Mouse (Mus musculus) midbrain, embryonic 15.5 days (tissue): ENCODE data around the gene Acox3. TPM values are rescaled to one million over a fixed set of nuclear protein-coding genes. Genes with fewer than 3 reads are reported as not detected.

ENCODE experiments used
- ATAC-seq: fragments of 200-750 bp; cut with Nextera tagmentation; replicated peaks from 2 replicates; pipeline ENCODE4 v1.8.0; 2017; ENCODE audit warnings: moderate TSS enrichment
- H3K27ac ChIP-seq: fragments of 300-500 bp; sonication (generic); 2 replicates; pipeline ENCODE4 v1.5.1; 2015; ENCODE audit warnings: mild to moderate bottlenecking, inconsistent platforms
- H3K27me3 ChIP-seq: fragments of 300-500 bp; sonication (generic); replicated peaks from 2 replicates; pipeline ENCODE4 v1.6.1; 2015; ENCODE audit warnings: inconsistent platforms
- H3K36me3 ChIP-seq: fragments of 300-500 bp; sonication (generic); replicated peaks from 2 replicates; pipeline ENCODE4 v1.6.1; 2015; ENCODE audit warnings: inconsistent platforms
- H3K4me1 ChIP-seq: fragments of 300-500 bp; sonication (generic); 2 replicates; pipeline ENCODE4 v1.6.1; 2015; ENCODE audit warnings: inconsistent platforms
- H3K4me2 ChIP-seq: fragments of 300-500 bp; sonication (generic); 2 replicates; pipeline ENCODE4 v1.6.1; 2015; ENCODE audit warnings: inconsistent platforms, mild to moderate bottlenecking, moderate library complexity
- H3K4me3 ChIP-seq: fragments of 300-500 bp; sonication (generic); 2 replicates; pipeline ENCODE4 v1.5.1; 2015; ENCODE audit warnings: mild to moderate bottlenecking, inconsistent platforms
- H3K9ac ChIP-seq: fragments of 300-500 bp; sonication (generic); 2 replicates; pipeline ENCODE4 v1.6.1; 2015; ENCODE audit warnings: mild to moderate bottlenecking, inconsistent platforms
- H3K9me3 ChIP-seq: fragments of 300-500 bp; sonication (generic); 2 replicates; pipeline ENCODE4 v1.6.1; 2016; ENCODE audit warnings: inconsistent platforms
- WGBS: fragments of 180-500 bp; shearing (Covaris S2); methylation state at CpG from one replicate; pipeline ENCODE4 v1.1.7; 2015; ENCODE audit warnings: mixed read lengths; 5-methylcytosine and 5-hydroxymethylcytosine counted together
- polyA plus RNA-seq: library from polyadenylated mRNA; unstranded; fragments of >200 nt; fragmentation: Nextera tagmentation; extraction: Ambion mirVana; gene quantifications from 2 replicates; pipeline ENCODE4 v1.2.1, GENCODE M21; 2015

Acox3 gene
- polyA plus RNA-seq, 1 experiment from 2014 or later = 16.0 TPM

DNA sequence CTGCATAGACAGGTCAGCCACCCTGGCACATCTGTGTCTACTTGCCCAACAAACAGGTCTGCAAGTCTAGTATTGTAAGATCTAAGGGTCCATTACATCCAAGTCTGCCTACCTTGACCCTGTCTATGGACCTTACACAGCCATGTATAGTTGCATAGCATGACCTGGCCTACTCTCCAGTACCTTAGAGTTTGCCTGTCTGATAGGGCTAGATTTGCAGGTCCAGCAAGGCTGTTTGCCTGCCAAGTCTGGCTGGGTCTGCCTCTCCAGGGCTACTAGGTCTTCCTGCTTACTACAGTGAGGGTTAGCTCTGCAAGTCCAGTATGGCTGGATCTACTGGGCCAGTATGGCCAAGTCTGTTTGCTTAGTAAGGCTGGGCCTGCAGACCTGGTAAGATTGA lies 41.0 kb downstream of the Acox3 start:
- H3K9ac ChIP-seq = no peak overlapping the region
- no peak for ATAC-seq
- no peak overlapping the region for H3K4me2 ChIP-seq
- no peak overlapping the region for H3K27ac ChIP-seq
- no peak overlapping the region for H3K4me3 ChIP-seq
- no peaks in the 10 kb centered on the region for H3K9me3 ChIP-seq
- H3K27me3 ChIP-seq = no peaks in the 10 kb centered on the region
- H3K4me1 ChIP-seq = no peaks in the 10 kb centered on the region
- no peaks in the 10 kb centered on the region for H3K36me3 ChIP-seq

DNA sequence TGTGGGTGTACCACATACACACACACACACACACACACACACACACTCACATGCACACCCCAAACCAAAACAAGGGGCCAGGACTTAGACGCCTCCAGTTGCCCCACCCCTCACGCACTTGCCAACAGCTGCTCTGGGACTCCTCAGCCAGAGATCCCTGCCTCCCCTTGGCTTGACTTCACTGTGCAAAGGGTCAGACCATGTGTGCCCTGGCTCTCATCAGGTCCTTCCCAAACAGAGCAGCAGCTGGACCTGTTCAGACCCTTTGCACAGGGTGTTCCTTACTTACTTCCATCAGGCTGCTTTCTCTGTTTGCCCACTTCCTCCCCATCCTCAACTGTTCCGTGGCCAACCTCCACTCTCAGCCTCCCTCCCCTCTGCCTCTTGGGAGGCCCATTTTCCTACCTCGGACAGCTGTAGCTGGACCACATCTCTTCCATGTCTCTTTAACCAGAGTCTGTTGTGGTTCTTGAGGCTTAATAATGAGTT lies 42.0 kb downstream of the Acox3 start:
- Histone ChIP-seq H3K4me1 (no peaks in the 10 kb centered on the region), H3K9me3 (no peaks in the 10 kb centered on the region), H3K27ac (no peak overlapping the region), H3K27me3 (no peaks in the 10 kb centered on the region), H3K4me3 (no peak overlapping the region), H3K4me2 (no peak overlapping the region), H3K36me3 (no peaks in the 10 kb centered on the region), H3K9ac (no peak overlapping the region)
- 72% methylated on average over 4 of the region's 4 CpGs for WGBS
- ATAC-seq = no peak

DNA sequence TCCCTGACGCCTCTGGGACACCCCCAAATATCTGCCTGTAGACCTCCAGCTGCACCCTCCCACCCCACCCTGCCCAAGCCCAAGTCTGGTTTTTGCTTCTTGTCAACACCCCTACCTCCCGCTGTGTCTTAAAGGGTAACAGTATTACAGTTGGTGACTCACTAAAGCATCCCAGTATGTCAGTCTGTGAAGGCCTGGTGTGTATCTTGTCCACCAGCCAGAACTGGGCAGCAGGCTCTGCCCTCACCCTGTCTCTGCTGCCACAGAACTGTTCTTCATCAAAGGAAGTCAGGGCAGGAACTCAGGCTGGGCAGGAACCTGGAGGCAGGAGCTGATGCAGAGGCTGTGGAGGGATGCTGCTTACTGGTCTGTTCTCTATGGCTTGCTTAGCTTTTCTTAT lies 43.6 kb downstream of the Acox3 start:
- 91% methylated on average over 2 of the region's 2 CpGs for WGBS
- Histone ChIP-seq H3K36me3 (no peaks in the 10 kb centered on the region), H3K9ac (no peak overlapping the region), H3K27ac (no peak overlapping the region), H3K9me3 (no peaks in the 10 kb centered on the region), H3K27me3 (no peaks in the 10 kb centered on the region), H3K4me3 (no peak overlapping the region), H3K4me2 (no peak overlapping the region), H3K4me1 (no peaks in the 10 kb centered on the region)
- ATAC-seq = no peak

DNA sequence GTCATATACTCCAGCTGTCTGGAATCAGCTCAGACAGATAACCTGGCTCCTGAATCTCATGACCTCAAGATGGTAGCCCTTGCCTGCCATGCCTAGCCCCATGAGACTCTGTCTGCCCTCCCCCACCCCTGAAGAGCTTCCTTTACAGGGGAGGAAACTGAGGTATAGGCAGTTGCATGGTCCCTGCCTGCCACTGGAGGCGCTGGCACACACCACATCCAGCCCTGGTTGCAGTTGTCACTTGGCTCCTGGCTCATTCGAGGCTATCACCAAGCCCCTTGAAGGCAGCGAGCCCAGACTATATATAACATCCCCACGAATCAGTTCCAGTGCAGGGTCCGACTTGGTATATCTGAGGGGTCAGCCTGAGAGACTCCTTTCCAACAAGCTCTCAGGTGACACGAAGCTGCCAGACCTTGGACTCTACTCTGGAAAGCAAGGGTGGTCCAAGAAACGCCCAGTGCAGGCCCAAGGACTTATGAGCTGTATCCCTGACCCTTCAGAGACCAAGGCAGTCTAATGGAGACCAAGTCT lies 44.5 kb downstream of the Acox3 start:
- no peak overlapping the region for H3K27ac ChIP-seq
- no peaks in the 10 kb centered on the region for H3K4me1 ChIP-seq
- no peak overlapping the region for H3K4me3 ChIP-seq
- H3K4me2 ChIP-seq = no peak overlapping the region
- H3K36me3 ChIP-seq = no peaks in the 10 kb centered on the region
- no peaks in the 10 kb centered on the region for H3K9me3 ChIP-seq
- H3K27me3 ChIP-seq = no peaks in the 10 kb centered on the region
- 69% methylated on average over 7 of the region's 7 CpGs for WGBS
- H3K9ac ChIP-seq = no peak overlapping the region
- ATAC-seq = no peak

DNA sequence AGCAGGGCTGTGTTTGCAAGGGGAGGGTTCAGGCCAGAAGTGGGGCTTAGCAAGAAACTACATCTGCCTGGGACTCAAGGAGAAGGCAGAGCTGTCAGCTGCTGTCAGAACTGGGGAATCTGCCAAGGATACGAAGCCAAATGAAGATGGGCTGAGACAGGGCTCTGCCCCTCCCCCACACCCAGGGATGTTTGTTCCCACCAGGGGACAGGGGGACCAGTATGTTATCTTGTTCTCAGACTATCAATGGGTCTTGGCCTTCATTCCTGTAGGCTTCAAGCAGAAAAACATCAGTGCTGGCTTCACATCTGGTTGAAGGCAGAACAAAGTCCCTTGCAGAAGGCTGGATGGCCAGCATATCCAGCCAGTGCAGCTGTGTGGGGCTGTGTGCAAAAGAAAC lies 45.8 kb downstream of the Acox3 start:
- no peak for ATAC-seq
- H3K36me3 ChIP-seq = no peaks in the 10 kb centered on the region

DNA sequence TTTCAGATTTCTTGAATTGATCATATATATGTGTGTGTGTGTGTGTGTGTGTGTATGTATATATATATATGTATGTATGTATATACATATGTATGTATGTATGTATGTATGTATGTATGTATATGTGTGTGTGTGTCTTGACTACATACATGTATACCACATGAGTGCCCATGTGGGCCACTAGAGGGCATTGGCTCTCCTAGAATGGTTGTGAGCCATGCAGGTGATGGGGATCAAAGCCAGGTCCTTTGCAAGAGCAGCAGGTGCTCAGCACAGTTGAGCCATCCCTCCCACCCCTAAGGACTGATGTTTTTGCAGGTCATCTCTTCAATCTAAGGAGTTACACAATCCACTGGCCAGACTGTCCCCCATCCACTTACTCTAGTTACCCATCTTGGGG lies 46.5 kb downstream of the Acox3 start:
- Histone ChIP-seq H3K4me3 (no peak overlapping the region), H3K27ac (no peak overlapping the region), H3K27me3 (no peaks in the 10 kb centered on the region), H3K36me3 (no peaks in the 10 kb centered on the region), H3K4me2 (no peak overlapping the region), H3K4me1 (no peaks in the 10 kb centered on the region), H3K9me3 (no peaks in the 10 kb centered on the region), H3K9ac (no peak overlapping the region)
- ATAC-seq = no peak

More for the DNA sequence above, 45.8 kb downstream of the Acox3 start:
- H3K27ac ChIP-seq = no peak overlapping the region
- no peak overlapping the region for H3K4me2 ChIP-seq
- H3K27me3 ChIP-seq = no peaks in the 10 kb centered on the region
- H3K4me3 ChIP-seq = no peak overlapping the region
- no peaks in the 10 kb centered on the region for H3K9me3 ChIP-seq
- no peak overlapping the region for H3K9ac ChIP-seq
- 43% methylated on average over 1 of the region's 1 CpGs for WGBS
- no peaks in the 10 kb centered on the region for H3K4me1 ChIP-seq

DNA sequence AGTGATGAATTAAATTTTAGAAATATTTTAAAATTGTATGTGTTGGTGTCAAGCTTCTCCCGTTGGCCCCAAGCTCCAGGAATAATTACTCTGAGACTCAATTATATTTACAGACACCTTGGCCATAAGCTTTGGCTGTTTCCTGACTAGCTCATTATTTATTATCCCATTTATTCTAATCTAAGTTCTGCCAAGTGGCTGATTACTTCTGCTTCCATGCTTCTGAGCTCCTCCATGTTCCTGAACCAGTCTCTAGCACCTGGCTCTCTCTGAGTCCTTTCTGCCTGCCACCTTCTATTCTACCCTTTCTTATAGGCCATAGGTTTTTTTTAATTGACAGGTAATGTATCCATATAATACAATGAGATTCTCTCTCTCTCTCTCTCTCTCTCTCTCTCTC lies 47.9 kb downstream of the Acox3 start:
- Histone ChIP-seq H3K27ac (no peak overlapping the region), H3K4me1 (no peaks in the 10 kb centered on the region), H3K9ac (no peak overlapping the region), H3K4me3 (no peak overlapping the region), H3K27me3 (no peaks in the 10 kb centered on the region), H3K9me3 (no peaks in the 10 kb centered on the region), H3K4me2 (no peak overlapping the region), H3K36me3 (no peaks in the 10 kb centered on the region)
- no peak for ATAC-seq
- WGBS = 85% methylated on average over 1 of the region's 1 CpGs

DNA sequence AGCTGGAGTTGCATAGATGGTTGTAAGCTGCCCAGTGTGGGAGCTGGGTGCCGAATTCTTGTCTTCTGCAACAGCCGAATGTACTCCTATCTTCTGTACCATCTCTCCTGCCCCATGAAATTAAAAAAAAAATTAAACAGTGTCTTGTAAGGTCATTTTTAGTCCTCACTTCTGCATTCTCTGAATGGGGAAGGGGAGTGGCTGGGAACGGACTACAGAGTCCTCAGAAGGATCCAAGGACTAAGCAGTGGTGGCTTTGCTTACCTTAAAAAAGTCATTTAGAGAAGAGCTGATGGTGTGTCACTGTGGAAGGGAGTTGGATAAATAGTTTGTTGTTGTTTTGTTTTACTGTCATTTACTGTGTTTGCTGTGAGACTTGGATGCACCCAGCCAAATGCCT lies 48.4 kb downstream of the Acox3 start:
- Histone ChIP-seq H3K4me2 (no peak overlapping the region), H3K4me1 (no peaks in the 10 kb centered on the region), H3K27ac (no peak overlapping the region), H3K27me3 (no peaks in the 10 kb centered on the region), H3K36me3 (no peaks in the 10 kb centered on the region), H3K9me3 (no peaks in the 10 kb centered on the region), H3K4me3 (no peak overlapping the region), H3K9ac (no peak overlapping the region)
- ATAC-seq = no peak
- WGBS = 95% methylated on average over 3 of the region's 3 CpGs

DNA sequence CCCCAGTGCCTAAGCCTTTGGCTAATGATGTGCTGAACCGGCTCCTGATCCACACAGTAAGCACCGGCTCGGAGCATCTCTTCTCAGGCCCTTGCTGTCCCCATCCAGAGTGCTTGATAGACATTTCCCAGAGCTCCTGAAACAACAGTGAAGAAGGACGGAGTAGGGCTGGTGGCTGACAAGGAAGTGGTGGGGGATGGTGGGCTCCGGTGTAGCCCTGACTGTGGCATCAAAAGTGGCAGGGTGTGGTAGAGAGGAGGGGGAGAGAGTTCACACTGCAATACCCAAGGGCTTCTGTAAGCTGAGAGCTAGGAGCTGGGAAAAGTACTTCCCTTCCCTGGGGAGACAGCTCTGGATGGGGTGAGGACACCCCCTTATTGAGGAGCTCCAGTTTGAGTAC lies 48.9 kb downstream of the Acox3 start:
- ATAC-seq = no peak
- Histone ChIP-seq H3K9me3 (no peaks in the 10 kb centered on the region), H3K27ac (no peak overlapping the region), H3K9ac (no peak overlapping the region), H3K4me1 (no peaks in the 10 kb centered on the region), H3K36me3 (no peaks in the 10 kb centered on the region), H3K4me3 (no peak overlapping the region), H3K4me2 (no peak overlapping the region), H3K27me3 (no peaks in the 10 kb centered on the region)
- 83% methylated on average over 5 of the region's 5 CpGs for WGBS

DNA sequence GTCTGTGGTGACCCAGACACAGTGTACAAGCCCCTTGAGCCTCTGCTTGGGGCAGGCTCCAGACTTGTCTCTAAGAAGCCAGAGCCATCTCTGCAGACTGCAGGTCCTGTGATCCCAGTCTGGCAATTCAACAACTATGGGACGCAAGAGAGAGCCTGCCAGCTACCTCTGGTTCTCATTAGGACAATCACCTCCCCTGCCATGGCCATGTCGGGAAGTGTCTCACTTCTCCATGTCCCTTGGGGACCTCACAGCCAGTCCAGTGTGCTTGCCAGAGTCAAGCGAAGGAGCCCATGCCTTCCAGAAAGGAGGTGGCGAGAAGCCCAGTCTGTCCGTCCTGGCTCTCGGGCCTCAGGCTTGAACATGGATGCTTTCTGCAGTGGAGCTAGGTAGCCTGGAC lies 50.0 kb downstream of the Acox3 start:
- no peaks in the 10 kb centered on the region for H3K27me3 ChIP-seq
- H3K27ac ChIP-seq = no peak overlapping the region
- no peak overlapping the region for H3K9ac ChIP-seq
- H3K4me1 ChIP-seq = no peaks in the 10 kb centered on the region
- H3K4me3 ChIP-seq = no peak overlapping the region
- ATAC-seq = no peak
- WGBS = 86% methylated on average over 6 of the region's 6 CpGs
- no peaks in the 10 kb centered on the region for H3K36me3 ChIP-seq
- H3K4me2 ChIP-seq = no peak overlapping the region
- no peaks in the 10 kb centered on the region for H3K9me3 ChIP-seq

DNA sequence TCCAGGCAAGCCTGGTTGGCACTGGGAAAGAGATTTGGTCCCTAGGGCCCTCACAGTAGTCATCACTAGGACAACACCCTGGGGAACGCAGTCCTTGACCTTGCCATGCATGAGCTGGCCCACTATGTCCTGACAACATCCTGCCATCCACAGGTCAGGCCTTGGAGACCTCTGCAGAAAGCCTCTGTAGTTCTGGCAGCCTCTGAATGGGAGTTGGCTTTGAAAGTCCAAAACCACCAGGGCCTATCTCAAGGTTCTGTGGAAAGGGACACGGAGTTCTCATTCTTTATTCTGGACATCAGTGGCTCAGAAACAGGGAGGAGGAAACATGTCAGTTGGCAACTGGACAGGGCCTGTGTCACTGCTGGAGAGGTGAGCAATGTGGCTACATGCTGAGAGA lies 53.2 kb downstream of the Acox3 start:
- Histone ChIP-seq H3K4me3 (no peak overlapping the region), H3K9me3 (no peaks in the 10 kb centered on the region), H3K27ac (no peak overlapping the region), H3K9ac (no peak overlapping the region), H3K4me1 (no peaks in the 10 kb centered on the region), H3K36me3 (no peaks in the 10 kb centered on the region), H3K27me3 (no peaks in the 10 kb centered on the region), H3K4me2 (no peak overlapping the region)
- no peak for ATAC-seq
- 88% methylated on average over 2 of the region's 2 CpGs for WGBS

DNA sequence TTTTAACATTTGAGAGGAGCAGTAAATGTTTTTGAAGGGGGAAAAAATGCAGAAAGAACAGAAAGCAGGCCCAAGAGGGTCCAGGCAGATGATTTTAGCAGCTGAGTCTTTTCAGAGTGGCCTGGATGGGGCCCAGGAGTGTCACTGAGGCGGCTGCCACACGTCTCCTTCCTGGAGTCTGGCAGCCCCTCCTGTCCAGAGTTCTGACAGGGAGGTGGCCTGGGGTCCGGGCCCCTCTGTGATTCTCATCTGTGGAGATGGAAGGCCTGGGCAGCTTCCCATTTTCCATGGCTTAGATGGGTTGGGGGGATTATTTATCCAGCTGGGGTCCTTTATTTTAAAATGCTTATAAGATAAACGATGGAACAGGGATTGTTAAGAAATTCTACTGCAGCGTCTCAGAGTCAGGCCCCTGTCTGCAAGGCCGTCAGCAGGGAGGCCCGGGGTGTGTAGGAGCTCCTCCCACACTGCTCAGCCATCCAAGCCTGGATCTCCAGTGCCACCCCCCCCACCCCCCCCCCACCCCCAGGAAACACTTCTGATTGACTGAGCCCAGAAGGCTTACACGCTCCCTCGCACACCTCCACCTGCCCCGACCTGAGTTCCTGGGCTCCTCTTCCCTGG lies 59.2 kb downstream of the Acox3 start:
- no peaks in the 10 kb centered on the region for H3K27me3 ChIP-seq
- H3K4me3 ChIP-seq = no peak overlapping the region
- no peak for ATAC-seq
- no peaks in the 10 kb centered on the region for H3K9me3 ChIP-seq
- H3K9ac ChIP-seq = no peak overlapping the region
- no peak overlapping the region for H3K4me2 ChIP-seq
- H3K27ac ChIP-seq = no peak overlapping the region
- H3K4me1 ChIP-seq = no peaks in the 10 kb centered on the region
- H3K36me3 ChIP-seq = no peaks in the 10 kb centered on the region
- WGBS = 63% methylated on average over 10 of the region's 10 CpGs

DNA sequence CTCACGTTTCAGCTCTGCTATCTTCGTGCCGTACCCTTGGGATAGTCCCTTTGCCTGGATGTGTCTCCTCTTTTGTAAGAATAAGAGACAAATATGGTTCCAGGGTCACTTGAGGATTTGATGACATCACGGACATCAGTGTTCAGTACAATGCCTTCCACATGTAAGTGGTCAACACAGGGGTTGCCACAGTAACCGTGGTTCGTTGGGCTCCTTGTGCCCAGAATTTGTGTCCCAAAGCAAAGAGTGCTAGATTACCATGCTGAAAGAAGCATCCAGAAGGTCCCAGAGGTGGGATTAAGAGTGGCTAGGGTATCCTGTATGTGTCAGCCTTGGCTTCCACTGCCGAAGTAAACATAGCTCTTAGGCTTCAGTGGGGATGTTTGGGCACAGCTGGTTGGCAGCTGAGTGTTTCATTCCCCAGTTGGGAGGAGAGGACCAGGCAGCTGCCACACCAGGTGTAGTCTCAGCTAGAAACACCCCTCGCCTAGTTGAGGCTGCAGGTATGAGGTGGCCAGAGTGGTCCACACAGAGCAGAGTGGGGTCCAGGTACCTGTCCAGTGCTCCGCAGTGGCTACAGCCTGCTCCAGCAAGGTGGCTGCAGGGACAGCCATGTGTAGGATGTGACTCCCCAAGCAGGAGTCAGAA lies 60.7 kb downstream of the Acox3 start:
- Histone ChIP-seq H3K27ac (no peak overlapping the region), H3K27me3 (no peaks in the 10 kb centered on the region), H3K4me1 (no peaks in the 10 kb centered on the region), H3K9me3 (no peaks in the 10 kb centered on the region), H3K4me2 (no peak overlapping the region), H3K36me3 (no peaks in the 10 kb centered on the region), H3K4me3 (no peak overlapping the region), H3K9ac (no peak overlapping the region)
- ATAC-seq = no peak
- WGBS = 82% methylated on average over 9 of the region's 9 CpGs
